Mouse (Mus musculus): ENCODE data around the gene Olfr974. TPM values are rescaled to one million over a fixed set of nuclear protein-coding genes. Genes with fewer than 3 reads are reported as not detected.

The Olfr974 gene
- polyA plus RNA-seq, 1 experiment, result not detected

DNA sequence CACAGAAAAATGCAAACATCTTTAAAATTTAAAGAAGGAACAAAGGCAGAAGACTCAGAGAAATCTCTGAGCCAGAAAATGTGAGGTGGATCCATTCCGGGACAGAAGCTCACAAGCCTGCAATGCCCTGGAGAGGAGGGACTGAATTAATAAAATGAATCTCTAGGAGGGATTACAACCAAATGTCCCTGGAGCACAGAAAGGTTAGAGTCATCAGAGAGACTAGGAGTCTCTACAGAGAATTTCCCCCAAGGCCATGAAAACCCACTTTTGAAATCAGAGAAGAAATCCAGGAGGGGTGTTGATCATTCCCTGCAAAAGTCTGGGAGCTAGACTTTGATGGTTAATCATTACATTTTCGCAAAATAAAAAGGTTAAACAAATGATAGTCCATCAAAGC lies 54.5 kb downstream of the Olfr974 start, which contains the start of gene Olfr978:
Gene Olfr978, plus strand, starts transcription at position 301 of the 400 bp plus-strand sequence.
- no peak for DNase-seq
- no peaks in the 10 kb centered on the region for H3K4me1 ChIP-seq (ENCODE audit: control insufficient read depth, insufficient read depth, low read length)
- H3K27me3 ChIP-seq (ENCODE audit: control insufficient read depth, insufficient read depth, low read length), result no peaks in the 10 kb centered on the region
- WGBS, result 80% methylated on average over 2 of the region's 2 CpGs
- H3K27ac ChIP-seq (ENCODE audit: insufficient read depth, low read length), result no peak within 1 kb of the TSS
- TF ChIP-seq POLR2A (IDR thresholded peaks at IDR 0.05; ENCODE audit: borderline replicate concordance, insufficient read depth, low read length), result no peak
- TF ChIP-seq CTCF (IDR thresholded peaks at IDR 0.05; ENCODE audit: borderline replicate concordance, insufficient read depth, low read depth, low read length), result no peak
- no peak within 1 kb of the TSS for H3K4me3 ChIP-seq (replicated peaks; ENCODE audit: insufficient read depth, low read depth, low read length)

Other genes with a start within 250 kb of the Olfr974 start
- not detected in 2 replicates for gene Olfr149, start 230.4 kb upstream of the Olfr974 start, polyA plus RNA-seq (2012; rRNA removed)
- not detected in 2 replicates for gene Olfr965, start 226.1 kb upstream of the Olfr974 start, polyA plus RNA-seq (2012; rRNA removed)
- gene Olfr150, start 206.5 kb upstream of the Olfr974 start, polyA plus RNA-seq (2012; rRNA removed), result not detected in 2 replicates
- not detected in 2 replicates for gene Olfr967, start 191.3 kb upstream of the Olfr974 start, polyA plus RNA-seq (2012; rRNA removed)
- gene Olfr968, start 154.2 kb upstream of the Olfr974 start, polyA plus RNA-seq (2012; rRNA removed), result not detected in 2 replicates
- not detected in 2 replicates for gene Olfr969, start 146.6 kb upstream of the Olfr974 start, polyA plus RNA-seq (2012; rRNA removed)
- gene Olfr970, start 128.6 kb upstream of the Olfr974 start, polyA plus RNA-seq (2012; rRNA removed), result not detected in 2 replicates
- not detected in 2 replicates for gene Olfr971, start 100.6 kb upstream of the Olfr974 start, polyA plus RNA-seq (2012; rRNA removed)
- gene Olfr972, start 71.1 kb upstream of the Olfr974 start, polyA plus RNA-seq (2012; rRNA removed), result not detected in 2 replicates
- gene Olfr229, start 30.2 kb upstream of the Olfr974 start, polyA plus RNA-seq (2012; rRNA removed), result not detected in 2 replicates
- gene Olfr975, start 14.5 kb downstream of the Olfr974 start, polyA plus RNA-seq (2012; rRNA removed), result not detected in 2 replicates
- not detected in 2 replicates for gene Olfr976, start 23.6 kb downstream of the Olfr974 start, polyA plus RNA-seq (2012; rRNA removed)
- gene Olfr978, start 54.6 kb downstream of the Olfr974 start, polyA plus RNA-seq (2012; rRNA removed), result not detected in 2 replicates
- not detected in 2 replicates for gene Olfr979, start 66.0 kb downstream of the Olfr974 start, polyA plus RNA-seq (2012; rRNA removed)
- not detected in 2 replicates for gene Olfr980, start 72.1 kb downstream of the Olfr974 start, polyA plus RNA-seq (2012; rRNA removed)
- not detected in 2 replicates for gene Olfr981, start 84.0 kb downstream of the Olfr974 start, polyA plus RNA-seq (2012; rRNA removed)
- not detected in 2 replicates for gene Olfr982, start 136.3 kb downstream of the Olfr974 start, polyA plus RNA-seq (2012; rRNA removed)
- not detected in 2 replicates for gene Olfr983, start 156.1 kb downstream of the Olfr974 start, polyA plus RNA-seq (2012; rRNA removed)
- gene Olfr984, start 176.7 kb downstream of the Olfr974 start, polyA plus RNA-seq (2012; rRNA removed), result not detected in 2 replicates
- 0.10 TPM in 1 of 2 replicates, not detected in the other for gene Olfr985, start 192.7 kb downstream of the Olfr974 start, polyA plus RNA-seq (2012; rRNA removed)
- gene Tmem225, start 210.6 kb downstream of the Olfr974 start, polyA plus RNA-seq (2012; rRNA removed), result not detected in 2 replicates
- gene Olfr986, start 243.4 kb downstream of the Olfr974 start, polyA plus RNA-seq (2012; rRNA removed), result not detected in 2 replicates

Measured in cerebellum, adult 2 months (tissue).